Mouse (Mus musculus): ENCODE measurements around the gene Tomm40. TPM values are rescaled to one million over a fixed set of nuclear protein-coding genes. Genes with fewer than 3 reads are reported as not detected.

The Tomm40 gene
- polyA plus RNA-seq, 1 experiment from 2014 or later: 211 TPM

GRCm38 (mm10) chr7:19698907-19699826 is 16.1 kb downstream of the Tomm40 start, which contains the start of gene Apoe:
Apoe (minus strand) TSS chr7:19699188.
- peak within 1 kb of the TSS; percentile 51 for H3K4me3 ChIP-seq
- H3K9me3 ChIP-seq: peaks cover 9% of the 10 kb centered on the region
- peak within 1 kb of the TSS; percentile 84 for H3K27ac ChIP-seq
- peaks cover 47% of the 10 kb centered on the region for H3K36me3 ChIP-seq
- peaks cover 51% of the 10 kb centered on the region for H3K4me1 ChIP-seq (replicated peaks)
- peak; percentile 59 for DNase-seq (ENCODE audit: low spot score)
- H3K27me3 ChIP-seq (ENCODE audit: insufficient read depth, poor library complexity, severe bottlenecking): no peaks in the 10 kb centered on the region
- 1% methylated on average over 20 of the region's 20 CpGs for WGBS

- Histone ChIP-seq H3K27me3 (ENCODE audit: insufficient read depth, poor library complexity, severe bottlenecking) (no peaks in the 10 kb centered on the region), H3K4me1 (replicated peaks) (peaks cover 60% of the 10 kb centered on the region), H3K9me3 (peaks cover 9% of the 10 kb centered on the region), H3K36me3 (peaks cover 37% of the 10 kb centered on the region), H3K4me3 (peak overlapping the region; percentile 51), H3K27ac (peak overlapping the region; percentile 84)
- WGBS: 2% methylated on average over 28 of the region's 28 CpGs
- DNase-seq (ENCODE audit: low spot score): peak; percentile 60
These were observed 17.0 kb downstream of the Tomm40 start for GRCm38 (mm10) chr7:19697949-19698906.

- Histone ChIP-seq H3K9me3 (peaks cover 9% of the 10 kb centered on the region), H3K4me1 (replicated peaks) (peaks cover 71% of the 10 kb centered on the region), H3K27ac (no peak overlapping the region), H3K27me3 (ENCODE audit: insufficient read depth, poor library complexity, severe bottlenecking) (no peaks in the 10 kb centered on the region), H3K36me3 (peaks cover 19% of the 10 kb centered on the region), H3K4me3 (peak overlapping the region; percentile 7; the same call in 1 of the 2 replicates)
- 94% methylated on average over 34 of the region's 34 CpGs for WGBS
- DNase-seq (ENCODE audit: low spot score): no peak
These were observed 18.8 kb downstream of the Tomm40 start for GRCm38 (mm10) chr7:19696336-19696873.

- Histone ChIP-seq H3K27me3 (ENCODE audit: insufficient read depth, poor library complexity, severe bottlenecking) (no peaks in the 10 kb centered on the region), H3K4me3 (no peak overlapping the region), H3K4me1 (replicated peaks) (peaks cover 69% of the 10 kb centered on the region), H3K27ac (no peak overlapping the region), H3K36me3 (peaks cover 18% of the 10 kb centered on the region), H3K9me3 (peaks cover 9% of the 10 kb centered on the region)
- 85% methylated on average over 6 of the region's 6 CpGs for WGBS
- no peak for DNase-seq (ENCODE audit: low spot score)
These were observed 19.4 kb downstream of the Tomm40 start for GRCm38 (mm10) chr7:19695881-19696280.

GRCm38 (mm10) chr7:19695213-19695594 is 20.0 kb downstream of the Tomm40 start:
- H3K27ac ChIP-seq: peak overlapping the region; percentile 53; the same call in 1 of the 2 replicates
- H3K36me3 ChIP-seq: peaks cover 18% of the 10 kb centered on the region
- H3K9me3 ChIP-seq: peaks cover 9% of the 10 kb centered on the region
- no peak overlapping the region for H3K4me3 ChIP-seq
- 49% methylated on average over 8 of the region's 8 CpGs for WGBS
- H3K4me1 ChIP-seq (replicated peaks): peaks cover 62% of the 10 kb centered on the region
- H3K27me3 ChIP-seq (ENCODE audit: insufficient read depth, poor library complexity, severe bottlenecking): no peaks in the 10 kb centered on the region
- DNase-seq (ENCODE audit: low spot score): no peak

GRCm38 (mm10) chr7:19694336-19695212 is 20.7 kb downstream of the Tomm40 start:
- H3K27ac ChIP-seq: peak overlapping the region; percentile 53
- H3K36me3 ChIP-seq: peaks cover 18% of the 10 kb centered on the region
- no peak for DNase-seq (ENCODE audit: low spot score)
- no peaks in the 10 kb centered on the region for H3K27me3 ChIP-seq (ENCODE audit: insufficient read depth, poor library complexity, severe bottlenecking)
- H3K9me3 ChIP-seq: peaks cover 9% of the 10 kb centered on the region
- no peak overlapping the region for H3K4me3 ChIP-seq
- peaks cover 58% of the 10 kb centered on the region for H3K4me1 ChIP-seq (replicated peaks)
- 86% methylated on average over 10 of the region's 10 CpGs for WGBS

GRCm38 (mm10) chr7:19693421-19693820 is 21.8 kb downstream of the Tomm40 start:
- Histone ChIP-seq H3K27me3 (ENCODE audit: insufficient read depth, poor library complexity, severe bottlenecking) (no peaks in the 10 kb centered on the region), H3K27ac (peak overlapping the region; percentile 81), H3K9me3 (peaks cover 9% of the 10 kb centered on the region), H3K4me1 (replicated peaks) (peaks cover 47% of the 10 kb centered on the region), H3K36me3 (peaks cover 18% of the 10 kb centered on the region), H3K4me3 (peak overlapping the region; percentile 16; the same call in 1 of the 2 replicates)
- 24% methylated on average over 10 of the region's 10 CpGs for WGBS
- peak; percentile 65 for DNase-seq (ENCODE audit: low spot score)

GRCm38 (mm10) chr7:19691873-19692865 is 23.1 kb downstream of the Tomm40 start, which contains the start of gene Apoc1:
Apoc1 (minus strand) TSS chr7:19692660.
- no peak for DNase-seq (ENCODE audit: low spot score)
- H3K4me1 ChIP-seq (replicated peaks): peaks cover 36% of the 10 kb centered on the region
- WGBS: 52% methylated on average over 28 of the region's 28 CpGs
- no peaks in the 10 kb centered on the region for H3K27me3 ChIP-seq (ENCODE audit: insufficient read depth, poor library complexity, severe bottlenecking)
- peaks cover 15% of the 10 kb centered on the region for H3K36me3 ChIP-seq
- peak within 1 kb of the TSS; percentile 81 for H3K27ac ChIP-seq
- peaks cover 9% of the 10 kb centered on the region for H3K9me3 ChIP-seq
- peak within 1 kb of the TSS; percentile 20 for H3K4me3 ChIP-seq

GRCm38 (mm10) chr7:19691434-19691833 is 23.8 kb downstream of the Tomm40 start:
- Histone ChIP-seq H3K27me3 (ENCODE audit: insufficient read depth, poor library complexity, severe bottlenecking) (no peaks in the 10 kb centered on the region), H3K9me3 (peaks cover 3% of the 10 kb centered on the region), H3K36me3 (peaks cover 8% of the 10 kb centered on the region), H3K4me3 (peak overlapping the region; percentile 20), H3K4me1 (replicated peaks) (peaks cover 36% of the 10 kb centered on the region), H3K27ac (no peak overlapping the region)
- WGBS: 82% methylated on average over 6 of the region's 6 CpGs
- DNase-seq (ENCODE audit: low spot score): no peak

- DNase-seq (ENCODE audit: low spot score): no peak
- peaks cover 36% of the 10 kb centered on the region for H3K4me1 ChIP-seq (replicated peaks)
- H3K27me3 ChIP-seq (ENCODE audit: insufficient read depth, poor library complexity, severe bottlenecking): no peaks in the 10 kb centered on the region
- H3K9me3 ChIP-seq: no peaks in the 10 kb centered on the region
- peaks cover 2% of the 10 kb centered on the region; the same call in 1 of the 2 replicates for H3K36me3 ChIP-seq
- H3K4me3 ChIP-seq: no peak overlapping the region
- no peak overlapping the region for H3K27ac ChIP-seq
- WGBS: 94% methylated on average over 4 of the region's 4 CpGs
These were observed 24.4 kb downstream of the Tomm40 start for GRCm38 (mm10) chr7:19690845-19691244.

- H3K36me3 ChIP-seq: no peaks in the 10 kb centered on the region
- 97% methylated on average over 2 of the region's 2 CpGs for WGBS
- H3K4me3 ChIP-seq: no peak overlapping the region
- H3K27ac ChIP-seq: no peak overlapping the region
- peaks cover 23% of the 10 kb centered on the region for H3K4me1 ChIP-seq (replicated peaks)
- no peaks in the 10 kb centered on the region for H3K27me3 ChIP-seq (ENCODE audit: insufficient read depth, poor library complexity, severe bottlenecking)
- DNase-seq (ENCODE audit: low spot score): no peak
- H3K9me3 ChIP-seq: no peaks in the 10 kb centered on the region
These were observed 26.6 kb downstream of the Tomm40 start for GRCm38 (mm10) chr7:19688611-19689010.

Data from hindbrain, embryonic 10.5 days (tissue).